Mouse (Mus musculus) forebrain, embryonic 12.5 days (tissue): ENCODE data around the gene Slc39a11. TPM values are rescaled to one million over a fixed set of nuclear protein-coding genes. Genes with fewer than 3 reads are reported as not detected.
A peak's percentile ranks its signal among the peaks of the same experiment; 100 is the strongest.
"Not testable (repeated sequence)": the region's sequence is repeated elsewhere in the genome, so short reads cannot be mapped to it uniquely, and the experiment has no call there.

Experiments
- ATAC-seq: fragments of 200-750 bp; cut with Nextera tagmentation; 2 replicates; pipeline ENCODE4 v1.8.0; 2017; ENCODE audit warnings: moderate TSS enrichment; ENCODE audit not compliant: low FRiP score
- H3K27ac ChIP-seq: fragments of 300-500 bp; sonication (generic); 2 replicates; pipeline ENCODE4 v1.5.1; 2016; ENCODE audit warnings: mild to moderate bottlenecking
- H3K27me3 ChIP-seq: fragments of 300-500 bp; sonication (generic); 2 replicates; pipeline ENCODE4 v1.6.1; 2016; ENCODE audit warnings: mild to moderate bottlenecking
- H3K36me3 ChIP-seq: fragments of 300-500 bp; sonication (generic); replicated peaks from 2 replicates; pipeline ENCODE4 v1.6.1; 2016; ENCODE audit warnings: mild to moderate bottlenecking
- H3K4me1 ChIP-seq: fragments of 300-500 bp; sonication (generic); 2 replicates; pipeline ENCODE4 v1.6.1; 2016
- H3K4me2 ChIP-seq: fragments of 300-500 bp; sonication (generic); 2 replicates; pipeline ENCODE4 v1.6.1; 2016; ENCODE audit warnings: mild to moderate bottlenecking, moderate library complexity
- H3K4me3 ChIP-seq: fragments of 300-500 bp; sonication (generic); replicated peaks from 2 replicates; pipeline ENCODE4 v1.5.1; 2016; ENCODE audit warnings: mild to moderate bottlenecking
- H3K9ac ChIP-seq: fragments of 300-500 bp; sonication (generic); 2 replicates; pipeline ENCODE4 v1.6.1; 2016; ENCODE audit warnings: mild to moderate bottlenecking
- H3K9me3 ChIP-seq: fragments of 300-500 bp; sonication (generic); 2 replicates; pipeline ENCODE4 v1.6.1; 2016
- WGBS: fragments of 180-500 bp; shearing (Covaris S2); methylation state at CpG from one replicate; pipeline ENCODE4 v1.1.7; 2016; 5-methylcytosine and 5-hydroxymethylcytosine counted together
- polyA plus RNA-seq: library from polyadenylated mRNA; unstranded; fragments of >200 nt; fragmentation: Nextera tagmentation; extraction: Ambion mirVana; gene quantifications from 2 replicates; pipeline ENCODE4 v1.2.1, GENCODE M21; 2016

The Slc39a11 gene
- polyA plus RNA-seq, 1 experiment from 2014 or later: 25.1 TPM

GRCm38 (mm10) chr11:113666205-113666604 lies 16.3 kb upstream of the Slc39a11 start:
- no peaks in the 10 kb centered on the region for H3K9me3 ChIP-seq
- no peak overlapping the region for H3K4me2 ChIP-seq
- H3K27ac ChIP-seq: no peak overlapping the region
- peaks cover 63% of the 10 kb centered on the region for H3K36me3 ChIP-seq
- H3K4me1 ChIP-seq: peaks cover 10% of the 10 kb centered on the region
- no peak for ATAC-seq
- no peak overlapping the region for H3K4me3 ChIP-seq
- 91% methylated on average over 6 of the region's 6 CpGs for WGBS
- no peak overlapping the region for H3K9ac ChIP-seq
- no peaks in the 10 kb centered on the region for H3K27me3 ChIP-seq

- Histone ChIP-seq H3K4me3 (no peak overlapping the region), H3K27ac (no peak overlapping the region), H3K9ac (no peak overlapping the region), H3K4me2 (no peak overlapping the region), H3K4me1 (peaks cover 10% of the 10 kb centered on the region), H3K9me3 (no peaks in the 10 kb centered on the region), H3K27me3 (no peaks in the 10 kb centered on the region), H3K36me3 (peaks cover 66% of the 10 kb centered on the region)
- WGBS: 76% methylated on average over 2 of the region's 2 CpGs
- no peak for ATAC-seq
Measured at GRCm38 (mm10) chr11:113664279-113664678, 14.4 kb upstream of the Slc39a11 start.

GRCm38 (mm10) chr11:113661835-113662351 lies 12.0 kb upstream of the Slc39a11 start:
- no peaks in the 10 kb centered on the region for H3K27me3 ChIP-seq
- no peak overlapping the region for H3K9ac ChIP-seq
- H3K9me3 ChIP-seq: no peaks in the 10 kb centered on the region
- H3K4me2 ChIP-seq: no peak overlapping the region
- 94% methylated on average over 18 of the region's 18 CpGs for WGBS
- ATAC-seq: no peak
- peaks cover 70% of the 10 kb centered on the region for H3K36me3 ChIP-seq
- H3K4me1 ChIP-seq: peaks cover 4% of the 10 kb centered on the region; the same call in 1 of the 2 replicates
- no peak overlapping the region for H3K27ac ChIP-seq
- no peak overlapping the region for H3K4me3 ChIP-seq

- Histone ChIP-seq H3K9ac (no peak overlapping the region), H3K4me1 (no peaks in the 10 kb centered on the region), H3K27me3 (no peaks in the 10 kb centered on the region), H3K36me3 (peaks cover 79% of the 10 kb centered on the region), H3K4me2 (no peak overlapping the region), H3K4me3 (no peak overlapping the region), H3K27ac (no peak overlapping the region), H3K9me3 (no peaks in the 10 kb centered on the region)
- 94% methylated on average over 11 of the region's 11 CpGs for WGBS
- ATAC-seq: no peak
Measured at GRCm38 (mm10) chr11:113660940-113661339, 11.1 kb upstream of the Slc39a11 start.

- H3K4me2 ChIP-seq, H3K9me3 ChIP-seq, H3K4me1 ChIP-seq, H3K9ac ChIP-seq, H3K4me3 ChIP-seq, H3K27ac ChIP-seq, H3K27me3 ChIP-seq, ATAC-seq: not testable (repeated sequence)
- peaks cover 87% of the 10 kb centered on the region for H3K36me3 ChIP-seq
- WGBS: 96% methylated on average over 3 of the region's 3 CpGs
Measured at GRCm38 (mm10) chr11:113660213-113660612, 10.3 kb upstream of the Slc39a11 start.

GRCm38 (mm10) chr11:113658763-113659162 lies 8.9 kb upstream of the Slc39a11 start:
- Histone ChIP-seq H3K27me3 (no peaks in the 10 kb centered on the region), H3K4me1 (no peaks in the 10 kb centered on the region), H3K36me3 (peaks cover 96% of the 10 kb centered on the region), H3K9ac (no peak overlapping the region), H3K4me2 (no peak overlapping the region), H3K4me3 (no peak overlapping the region), H3K9me3 (no peaks in the 10 kb centered on the region), H3K27ac (no peak overlapping the region)
- no peak for ATAC-seq
- 90% methylated on average over 4 of the region's 4 CpGs for WGBS

- H3K36me3 ChIP-seq: peaks cover 96% of the 10 kb centered on the region
- H3K4me2 ChIP-seq: no peak overlapping the region
- H3K27ac ChIP-seq: no peak overlapping the region
- no peaks in the 10 kb centered on the region for H3K9me3 ChIP-seq
- no peak overlapping the region for H3K4me3 ChIP-seq
- 89% methylated on average over 8 of the region's 8 CpGs for WGBS
- no peak overlapping the region for H3K9ac ChIP-seq
- no peaks in the 10 kb centered on the region for H3K27me3 ChIP-seq
- ATAC-seq: no peak
- no peaks in the 10 kb centered on the region for H3K4me1 ChIP-seq
Measured at GRCm38 (mm10) chr11:113658319-113658718, 8.4 kb upstream of the Slc39a11 start.

- 82% methylated on average over 4 of the region's 4 CpGs for WGBS
- ATAC-seq: no peak
- H3K4me3 ChIP-seq: no peak overlapping the region
- H3K9ac ChIP-seq: no peak overlapping the region
- no peak overlapping the region for H3K27ac ChIP-seq
- no peaks in the 10 kb centered on the region for H3K27me3 ChIP-seq
- no peak overlapping the region for H3K4me2 ChIP-seq
- no peaks in the 10 kb centered on the region for H3K9me3 ChIP-seq
- 0 out of 2 replicates have a peak, but pooled peaks cover 1% of the 10 kb centered on the region for H3K4me1 ChIP-seq
- H3K36me3 ChIP-seq: peaks cover 99% of the 10 kb centered on the region
Measured at GRCm38 (mm10) chr11:113657221-113657620, 7.3 kb upstream of the Slc39a11 start.

GRCm38 (mm10) chr11:113656511-113656932 lies 6.6 kb upstream of the Slc39a11 start:
- no peaks in the 10 kb centered on the region for H3K27me3 ChIP-seq
- H3K4me3 ChIP-seq: no peak overlapping the region
- H3K9ac ChIP-seq: no peak overlapping the region
- H3K4me2 ChIP-seq: no peak overlapping the region
- H3K27ac ChIP-seq: no peak overlapping the region
- H3K9me3 ChIP-seq: no peaks in the 10 kb centered on the region
- ATAC-seq: no peak
- 90% methylated on average over 8 of the region's 8 CpGs for WGBS
- H3K36me3 ChIP-seq: peaks cover 98% of the 10 kb centered on the region
- H3K4me1 ChIP-seq: peaks cover 7% of the 10 kb centered on the region; the same call in 1 of the 2 replicates

- Histone ChIP-seq H3K4me3 (no peak overlapping the region), H3K4me1 (peaks cover 20% of the 10 kb centered on the region), H3K27me3 (no peaks in the 10 kb centered on the region), H3K27ac (no peak overlapping the region), H3K4me2 (no peak overlapping the region), H3K36me3 (peaks cover 81% of the 10 kb centered on the region), H3K9me3 (no peaks in the 10 kb centered on the region), H3K9ac (no peak overlapping the region)
- 86% methylated on average over 18 of the region's 18 CpGs for WGBS
- ATAC-seq: no peak
Measured at GRCm38 (mm10) chr11:113654561-113655270, 4.8 kb upstream of the Slc39a11 start.

- ATAC-seq: no peak
- Histone ChIP-seq H3K4me1 (peaks cover 21% of the 10 kb centered on the region), H3K27ac (no peak overlapping the region), H3K9me3 (no peaks in the 10 kb centered on the region), H3K36me3 (peaks cover 75% of the 10 kb centered on the region), H3K4me3 (no peak overlapping the region), H3K4me2 (no peak overlapping the region), H3K9ac (no peak overlapping the region), H3K27me3 (no peaks in the 10 kb centered on the region)
- 94% methylated on average over 15 of the region's 15 CpGs for WGBS
Measured at GRCm38 (mm10) chr11:113654105-113654504, 4.2 kb upstream of the Slc39a11 start.

GRCm38 (mm10) chr11:113652516-113652915 lies 2.6 kb upstream of the Slc39a11 start:
- H3K4me3 ChIP-seq: no peak overlapping the region
- peaks cover 4% of the 10 kb centered on the region; the same call in 1 of the 2 replicates for H3K27me3 ChIP-seq
- peaks cover 59% of the 10 kb centered on the region for H3K36me3 ChIP-seq
- H3K4me1 ChIP-seq: peaks cover 29% of the 10 kb centered on the region
- no peak overlapping the region for H3K4me2 ChIP-seq
- ATAC-seq: no peak
- H3K9me3 ChIP-seq: no peaks in the 10 kb centered on the region
- no peak overlapping the region; the same call in 1 of the 2 replicates for H3K9ac ChIP-seq
- 0 out of 2 replicates have a peak overlapping the region, but pooled peaks have one; percentile 61 for H3K27ac ChIP-seq
- WGBS: 95% methylated on average over 6 of the region's 6 CpGs

GRCm38 (mm10) chr11:113651907-113652273 lies 2.0 kb upstream of the Slc39a11 start:
- ATAC-seq: peak; percentile 9
- H3K36me3 ChIP-seq: peaks cover 53% of the 10 kb centered on the region
- 41% methylated on average over 8 of the region's 8 CpGs for WGBS
- H3K27ac ChIP-seq: peak overlapping the region; percentile 61
- H3K27me3 ChIP-seq: peaks cover 8% of the 10 kb centered on the region; the same call in 1 of the 2 replicates
- no peak overlapping the region for H3K9ac ChIP-seq
- no peak overlapping the region for H3K4me3 ChIP-seq
- H3K4me2 ChIP-seq: no peak overlapping the region
- peaks cover 29% of the 10 kb centered on the region for H3K4me1 ChIP-seq
- H3K9me3 ChIP-seq: no peaks in the 10 kb centered on the region
